Mouse (Mus musculus) lung, postnatal 36 days (tissue): ENCODE measurements around the gene Dcpp2.
"Not testable (repeated sequence)": the region's sequence is repeated elsewhere in the genome, so short reads cannot be mapped to it uniquely, and the experiment has no call there.

Experiments
- DNase-seq: peaks from one replicate; pipeline ENCODE4 v3.0.0; 2022; ENCODE audit warnings: mixed read lengths

Dcpp2 gene

DNA sequence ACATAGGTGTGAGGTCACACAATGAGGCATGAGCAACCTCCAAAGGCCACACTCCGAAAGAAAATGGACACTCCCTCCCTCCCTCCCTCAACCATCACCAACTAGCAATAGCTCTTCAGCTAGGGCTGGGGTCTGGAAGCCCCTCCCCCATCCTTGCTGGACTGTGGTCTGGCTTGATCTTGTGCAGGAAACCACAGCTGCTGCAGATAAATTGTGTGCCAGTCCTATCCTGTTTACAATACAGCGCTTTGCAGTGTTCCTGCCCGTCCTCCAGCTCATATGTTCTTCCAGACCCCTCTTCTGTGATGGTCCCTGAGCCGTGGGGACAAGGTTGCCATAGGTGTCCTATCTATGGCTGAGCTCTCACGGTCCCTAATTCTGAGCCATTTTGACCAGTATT is 50.5 kb downstream of the Dcpp2 start:
- no peak for DNase-seq

GRCm38 (mm10) chr17:23941372-23941771 is 60.7 kb downstream of the Dcpp2 start, which contains the start of gene Sbp:
Sbp (plus strand) TSS chr17:23941672.
- DNase-seq = no peak

GRCm38 (mm10) chr17:23947486-23947885 is 66.8 kb downstream of the Dcpp2 start:
- not testable (repeated sequence) for DNase-seq

GRCm38 (mm10) chr17:23949068-23949467 is 68.4 kb downstream of the Dcpp2 start:
- DNase-seq = no peak
